Mouse (Mus musculus) urinary bladder, postnatal 36 days (tissue): ENCODE measurements around the gene Aimp2.

Experiments used
- DNase-seq, 2 experiments: peaks; one replicate each; pipeline ENCODE4 v3.0.0; 2022; ENCODE audit warnings: low spot score in 2 of 2, mixed read lengths in 1 of 2

Gene Aimp2

GRCm38 (mm10) chr5:143902111-143902510 is 7.5 kb downstream of the Aimp2 start:
- DNase-seq: peak in 1 of 2 experiments; percentile 30

- DNase-seq: no peak
Measured at GRCm38 (mm10) chr5:143897635-143898330, 11.9 kb downstream of the Aimp2 start, which contains the start of gene Ankrd61. Gene Ankrd61, minus strand, starts transcription at chr5:143897685.

- peak; percentile 67 to 75 for DNase-seq
Measured at GRCm38 (mm10) chr5:143893396-143893795, 16.3 kb downstream of the Aimp2 start.

GRCm38 (mm10) chr5:143892255-143892886 is 17.3 kb downstream of the Aimp2 start:
- DNase-seq: no peak

- DNase-seq: no peak
Measured at GRCm38 (mm10) chr5:143890741-143891140, 18.9 kb downstream of the Aimp2 start.

GRCm38 (mm10) chr5:143885274-143885673 is 24.4 kb downstream of the Aimp2 start:
- no peak for DNase-seq

GRCm38 (mm10) chr5:143874571-143874970 is 35.1 kb downstream of the Aimp2 start:
- no peak for DNase-seq

GRCm38 (mm10) chr5:143871547-143872169 is 38.0 kb downstream of the Aimp2 start:
- no peak for DNase-seq
